Mouse (Mus musculus) kidney, postnatal 0 days (tissue): ENCODE results near the gene Ceacam12. TPM values are rescaled to one million over a fixed set of nuclear protein-coding genes. Genes with fewer than 3 reads are reported as not detected.
"Not testable (repeated sequence)": the region's sequence is repeated elsewhere in the genome, so short reads cannot be mapped to it uniquely, and the experiment has no call there.

Source experiments
- ATAC-seq: fragments of 200-750 bp; cut with Nextera tagmentation; replicated peaks from 2 replicates; pipeline ENCODE4 v1.8.0; 2017; ENCODE audit warnings: low read depth, moderate number of reproducible peaks, moderate TSS enrichment, moderate library complexity; ENCODE audit not compliant: low FRiP score
- DNase-seq: peaks from one replicate; pipeline ENCODE4 v3.0.0-alpha.2; 2016; ENCODE audit warnings: low spot score
- H3K27ac ChIP-seq: fragments of 300-500 bp; sonication (generic); 2 replicates; pipeline ENCODE4 v1.5.1; 2014; ENCODE audit warnings: mild to moderate bottlenecking
- H3K27me3 ChIP-seq: fragments of 300-500 bp; sonication (generic); 2 replicates; pipeline ENCODE4 v1.6.1; 2014; ENCODE audit warnings: low read length, mixed read lengths; ENCODE audit not compliant: insufficient read depth
- H3K36me3 ChIP-seq: fragments of 300-500 bp; sonication (generic); 2 replicates; pipeline ENCODE4 v1.6.1; 2014; ENCODE audit warnings: low read length, mixed read lengths; ENCODE audit not compliant: insufficient read depth
- H3K4me1 ChIP-seq: fragments of 300-500 bp; sonication (generic); replicated peaks from 2 replicates; pipeline ENCODE4 v1.6.1; 2014; ENCODE audit warnings: antibody characterized with exemption, low read length, mixed read lengths; ENCODE audit not compliant: insufficient read depth
- H3K4me2 ChIP-seq: fragments of 300-500 bp; sonication (generic); 2 replicates; pipeline ENCODE4 v1.6.1; 2014; ENCODE audit warnings: mild to moderate bottlenecking, low read length, moderate library complexity, mixed read lengths
- H3K4me3 ChIP-seq: fragments of 300-500 bp; sonication (generic); replicated peaks from 2 replicates; pipeline ENCODE4 v1.5.1; 2014; ENCODE audit warnings: low read depth, low read length
- H3K9ac ChIP-seq: fragments of 300-500 bp; sonication (generic); 2 replicates; pipeline ENCODE4 v1.6.1; 2014; ENCODE audit warnings: low read depth, low read length
- H3K9me3 ChIP-seq: fragments of 300-500 bp; sonication (generic); replicated peaks from 2 replicates; pipeline ENCODE4 v1.6.1; 2016; ENCODE audit warnings: low read length, inconsistent platforms, mixed read lengths
- CTCF ChIP-seq: IDR thresholded peaks from 2 replicates; pipeline ENCODE4 v1.5.1; 2016; ENCODE audit warnings: antibody characterized with exemption, low read depth, mild to moderate bottlenecking, moderate library complexity
- WGBS: fragments of 180-500 bp; shearing (Covaris S2); extraction: QIAGEN DNeasy Blood & Tissue Kit; methylation state at CpG from one replicate; pipeline ENCODE4 v1.1.7; 2014; 5-methylcytosine and 5-hydroxymethylcytosine counted together
- microRNA-seq: library from miRNA; unstranded; fragments of <30 nt; microRNA quantifications from one replicate; pipeline ENCODE4, GENCODE M21; 2016
- polyA plus RNA-seq: library from polyadenylated mRNA; unstranded; fragments of >200 nt; fragmentation: Nextera tagmentation; extraction: Ambion mirVana; gene quantifications from 2 replicates; pipeline ENCODE4 v1.2.1, GENCODE M21; 2015

Ceacam12 gene
- polyA plus RNA-seq = not detected in 2 replicates

GRCm38 (mm10) chr7:18065629-18066028 lies at the start of gene Ceacam12:
Ceacam12 (plus strand) TSS chr7:18065929.
- DNase-seq (no peak), ATAC-seq (no peak)
- Histone ChIP-seq H3K4me2 (no peak within 1 kb of the TSS), H3K4me3 (no peak within 1 kb of the TSS), H3K27ac (no peak within 1 kb of the TSS), H3K9me3 (peaks cover 6% of the 10 kb centered on the region; the same call in 1 of the 2 replicates), H3K27me3 (no peaks in the 10 kb centered on the region), H3K9ac (no peak within 1 kb of the TSS), H3K36me3 (no peaks in the 10 kb centered on the region), H3K4me1 (no peaks in the 10 kb centered on the region)
- no peak for TF ChIP-seq CTCF
- 64% methylated on average over 1 of the region's 1 CpGs for WGBS

- 71% methylated on average over 1 of the region's 1 CpGs for WGBS
- H3K27ac ChIP-seq, DNase-seq, H3K36me3 ChIP-seq, H3K27me3 ChIP-seq, H3K4me2 ChIP-seq, H3K4me3 ChIP-seq, ATAC-seq, H3K9me3 ChIP-seq, H3K9ac ChIP-seq, H3K4me1 ChIP-seq: not testable (repeated sequence)
These were observed 8.1 kb downstream of the Ceacam12 start for GRCm38 (mm10) chr7:18073821-18074220.

- no peak overlapping the region for H3K27ac ChIP-seq
- WGBS = 42% methylated on average over 2 of the region's 2 CpGs
- H3K4me2 ChIP-seq = no peak overlapping the region
- no peaks in the 10 kb centered on the region for H3K4me1 ChIP-seq
- H3K27me3 ChIP-seq = no peaks in the 10 kb centered on the region
- no peaks in the 10 kb centered on the region for H3K9me3 ChIP-seq
- H3K36me3 ChIP-seq = no peaks in the 10 kb centered on the region
- no peak overlapping the region for H3K4me3 ChIP-seq
- H3K9ac ChIP-seq = no peak overlapping the region
- no peak for TF ChIP-seq CTCF
- no peak for DNase-seq
- ATAC-seq = no peak
These were observed 35.1 kb downstream of the Ceacam12 start for GRCm38 (mm10) chr7:18100785-18101184.

Small RNA genes lying within 50 kb of the gene (microRNA-seq; reads per million reads assigned to microRNA genes)
- not detected for gene Gm22414

Other genes starting within 250 kb of the Ceacam12 start
- not detected in 2 replicates for gene Gm5155, start 194.2 kb upstream of the Ceacam12 start, polyA plus RNA-seq
- not detected in 2 replicates for gene Ceacam11, start 93.8 kb upstream of the Ceacam12 start, polyA plus RNA-seq
- not detected in 2 replicates for gene Ceacam13, start 56.0 kb upstream of the Ceacam12 start, polyA plus RNA-seq
- not detected in 2 replicates for gene Igfl3, start 110.6 kb downstream of the Ceacam12 start, polyA plus RNA-seq
- not detected in 2 replicates for gene Mill1, start 179.4 kb downstream of the Ceacam12 start, polyA plus RNA-seq